Mouse (Mus musculus) Patski (cell line): Measurements from ENCODE around the gene Rps6. TPM values are rescaled to one million over a fixed set of nuclear protein-coding genes. Genes with fewer than 3 reads are reported as not detected.
A peak's percentile ranks its signal among the peaks of the same experiment; 100 is the strongest.
"Not testable (repeated sequence)": the region's sequence is repeated elsewhere in the genome, so short reads cannot be mapped to it uniquely, and the experiment has no call there.

Source experiments
- ATAC-seq: fragments of 100-300 bp; one replicate; pipeline ENCODE4 v1.8.0; 2021
- CTCF ChIA-PET: fragments of 350-600 bp; sonication (Branson Sonifier 250); formaldehyde crosslinking; loops from one replicate; lab custom pipeline; 2022; ENCODE audit warnings: inconsistent platforms; lab: Charles Lee
- POLR2A ChIA-PET: fragments of 350-600 bp; sonication (Branson Sonifier 250); formaldehyde crosslinking; loops from one replicate; lab custom pipeline; 2022; ENCODE audit warnings: antibody characterized with exemption, inconsistent platforms; lab: Charles Lee
- DNase-seq: peaks from one replicate; pipeline ENCODE4 v3.0.0-alpha.2; 2011; ENCODE audit warnings: low read depth, low spot score
- H3K27me3 ChIP-seq: fragments of 371-371 bp; one replicate; pipeline ENCODE4 v1.5.1; 2021
- CTCF ChIP-seq: fragments of 100-300 bp; IDR thresholded peaks from one replicate; pipeline ENCODE4 v1.5.1; 2021
- in situ Hi-C: fragments of 300-500 bp; cut with MboI; formaldehyde crosslinking; loops from 3 replicates; pipeline ENCODE4 v1.11.1; 2018; ENCODE audit warnings: low pct_unique_long_range_greater_than_20kb, mixed read lengths
- polyA plus RNA-seq: library from polyadenylated mRNA; unstranded; gene quantifications from one replicate; pipeline ENCODE4 v1.2.3, GENCODE M21; 2021

Gene Rps6
- polyA plus RNA-seq, 1 experiment from 2014 or later: 305 TPM

DNA sequence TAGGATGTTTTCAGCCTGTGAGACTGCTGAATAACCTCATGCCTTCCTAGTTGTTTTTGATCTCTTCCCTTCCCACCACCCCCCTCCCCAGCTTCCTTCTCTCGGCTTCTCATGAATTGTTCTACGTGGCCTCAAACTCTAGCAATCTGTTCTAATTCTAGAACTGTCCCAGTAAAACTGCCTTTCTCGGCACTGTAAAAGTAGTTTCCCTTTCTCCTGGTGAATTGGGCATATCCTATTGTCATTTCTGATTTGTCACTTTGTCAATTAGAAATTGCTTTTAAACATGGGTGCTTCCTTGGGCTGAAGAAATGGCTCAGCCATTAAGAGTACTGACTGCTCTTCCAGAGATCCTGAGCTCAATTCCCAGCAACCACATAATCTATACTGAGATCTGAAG lies 5.2 kb downstream of the Rps6 start:
- no peak for TF ChIP-seq CTCF
- ChIA-PET POLR2A (no interaction called here), CTCF (no interaction called here)
- ATAC-seq: no peak
- in situ Hi-C loops: no loop called here
- no peak for DNase-seq
- no peaks in the 10 kb centered on the region for H3K27me3 ChIP-seq

GRCm38 (mm10) chr4:86851331-86851730 lies 5.9 kb downstream of the Rps6 start:
- TF ChIP-seq CTCF: no peak

GRCm38 (mm10) chr4:86847246-86847645 lies 10.0 kb downstream of the Rps6 start:
- H3K27me3 ChIP-seq: no peaks in the 10 kb centered on the region
- DNase-seq (no peak), ATAC-seq (no peak)
- TF ChIP-seq CTCF: no peak
- ChIA-PET CTCF (no interaction called here), POLR2A (no interaction called here)
- in situ Hi-C loops: loop anchor here (25.0 kb wide), 1 partner anchor 260 kb away; the partner anchor contains the start of gene Rraga

More at GRCm38 (mm10) chr4:86851331-86851730, 5.9 kb downstream of the Rps6 start:
- no peaks in the 10 kb centered on the region for H3K27me3 ChIP-seq
- DNase-seq (no peak), ATAC-seq (no peak)
- in situ Hi-C loops: no loop called here
- CTCF ChIA-PET: no interaction called here
- POLR2A ChIA-PET: no interaction called here

- H3K27me3 ChIP-seq: no peaks in the 10 kb centered on the region
- CTCF ChIA-PET: interaction anchor here (0.7 to 1.2 kb wide), 2 partner anchors 21 to 30 kb away, joined by 3 read pairs; no protein-coding TSS in a partner anchor
- ATAC-seq: no peak
- no peak for TF ChIP-seq CTCF
- POLR2A ChIA-PET: no interaction called here
- in situ Hi-C loops: loop anchor here (25.0 kb wide), 1 partner anchor 258 kb away; the partner anchor contains the start of gene Rraga
- DNase-seq: no peak
Observed at GRCm38 (mm10) chr4:86845384-86845783, 11.8 kb downstream of the Rps6 start.

- POLR2A ChIA-PET, ATAC-seq, H3K27me3 ChIP-seq, CTCF ChIA-PET, DNase-seq: not testable (repeated sequence)
- in situ Hi-C loops: loop anchor here (25.0 kb wide), 1 partner anchor 254 kb away; the partner anchor contains the start of gene Rraga
Observed at GRCm38 (mm10) chr4:86841141-86841540, 16.1 kb downstream of the Rps6 start.

DNA sequence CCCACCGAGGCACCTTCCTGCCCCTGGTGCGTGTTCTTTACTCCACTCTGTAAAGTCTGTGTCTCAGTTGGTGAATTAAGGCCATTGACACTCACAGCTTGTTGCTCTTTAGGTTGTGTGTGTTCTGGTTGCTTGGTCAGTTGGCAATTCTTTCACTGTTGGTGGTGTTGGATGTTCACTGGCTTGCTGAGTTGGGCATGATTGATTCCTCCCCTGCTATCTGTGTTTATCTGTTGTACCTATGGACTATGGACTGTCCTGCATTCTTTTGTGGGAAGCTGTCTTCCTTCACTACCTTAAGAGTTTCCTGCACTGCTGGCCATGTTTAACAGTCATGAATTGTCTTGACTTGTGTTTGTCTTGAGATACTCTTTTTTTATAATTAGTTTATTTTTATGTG lies 25.3 kb downstream of the Rps6 start:
- H3K27me3 ChIP-seq: no peaks in the 10 kb centered on the region
- ATAC-seq (no peak), DNase-seq (no peak)
- in situ Hi-C loops: loop anchor here (25.0 kb wide), 1 partner anchor 245 kb away; the partner anchor contains the start of gene Rraga
- ChIA-PET POLR2A (no interaction called here), CTCF (interaction anchor here (1.5 kb wide), 1 partner anchor 11 kb away, joined by 4 read pairs; no protein-coding TSS in a partner anchor)
- TF ChIP-seq CTCF: no peak

GRCm38 (mm10) chr4:86825143-86825542 lies 32.1 kb downstream of the Rps6 start:
- in situ Hi-C loops: loop anchor here (25.0 kb wide), 1 partner anchor 238 kb away; the partner anchor contains the start of gene Rraga
- POLR2A ChIA-PET: no interaction called here
- TF ChIP-seq CTCF: no peak
- no peak for ATAC-seq
- H3K27me3 ChIP-seq: no peaks in the 10 kb centered on the region
- DNase-seq: no peak
- CTCF ChIA-PET: interaction anchor here (1.0 to 1.1 kb wide), 2 partner anchors 9 to 14 kb away, joined by 3 to 5 read pairs; no protein-coding TSS in a partner anchor

- peak; percentile 63 for TF ChIP-seq CTCF
- H3K27me3 ChIP-seq: no peaks in the 10 kb centered on the region
- in situ Hi-C loops: no loop called here
- ChIA-PET CTCF (interaction anchor here (0.7 kb wide), 1 partner anchor 10 kb away, joined by 3 read pairs; no protein-coding TSS in a partner anchor), POLR2A (no interaction called here)
- ATAC-seq: no peak
- DNase-seq: peak; percentile 20
Observed at GRCm38 (mm10) chr4:86823169-86823568, 34.0 kb downstream of the Rps6 start.

- POLR2A ChIA-PET: no interaction called here
- in situ Hi-C loops: no loop called here
- ATAC-seq (no peak), DNase-seq (no peak)
- no peak for TF ChIP-seq CTCF
- no peaks in the 10 kb centered on the region for H3K27me3 ChIP-seq
- CTCF ChIA-PET: no interaction called here
Observed at GRCm38 (mm10) chr4:86814850-86815249, 42.4 kb downstream of the Rps6 start.

GRCm38 (mm10) chr4:86810604-86811003 lies 46.6 kb downstream of the Rps6 start:
- ChIA-PET CTCF (interaction anchor here (0.6 to 1.5 kb wide), 2 partner anchors 15 to 17 kb away, joined by 3 read pairs; no protein-coding TSS in a partner anchor), POLR2A (interaction anchor here (0.6 kb wide), 1 partner anchor 45 kb away, joined by 6 read pairs; no protein-coding TSS in a partner anchor)
- no peaks in the 10 kb centered on the region for H3K27me3 ChIP-seq
- no peak for DNase-seq
- peak; percentile 56 for TF ChIP-seq CTCF
- in situ Hi-C loops: no loop called here
- no peak for ATAC-seq

Other genes starting within 250 kb of the Rps6 start
- gene Haus6, start 245.4 kb downstream of the Rps6 start, polyA plus RNA-seq: 6.2 TPM
- gene Plin2, start 187.4 kb downstream of the Rps6 start, polyA plus RNA-seq: 104 TPM
- gene Dennd4c, start 108.9 kb downstream of the Rps6 start, polyA plus RNA-seq: 14.4 TPM
- not detected for gene Acer2, start 17.0 kb upstream of the Rps6 start, polyA plus RNA-seq